Mouse (Mus musculus): ENCODE measurements around the gene Dcdc2a. TPM values are rescaled to one million over a fixed set of nuclear protein-coding genes. Genes with fewer than 3 reads are reported as not detected.

The Dcdc2a gene
- total RNA-seq, 2 experiments from 2014 or later, result 0.26 TPM; not detected in 1

Other genes with a start within 250 kb of the Dcdc2a start
- 100 to 1,000 TPM; 322 to 329 TPM for gene Acot13, start 224.5 kb upstream of the Dcdc2a start, total RNA-seq (2021)
- gene Tdp2, start 224.3 kb upstream of the Dcdc2a start, total RNA-seq (2021), result 10 to 100 TPM; 15.2 TPM
- gene D130043K22Rik, start 210.9 kb upstream of the Dcdc2a start, total RNA-seq (2021), result not detected
- 10 to 100 TPM; 18.2 to 20.5 TPM for gene Aldh5a1, start 118.3 kb upstream of the Dcdc2a start, total RNA-seq (2021)
- gene Gpld1, start 112.9 kb upstream of the Dcdc2a start, total RNA-seq (2021), result 1 to 10 TPM; 1.2 to 1.5 TPM
- gene Mrs2, start 35.6 kb upstream of the Dcdc2a start, total RNA-seq (2021), result 10 to 100 TPM; 42.3 to 51.0 TPM
- under 1 TPM in 1 of 2 experiments, not detected in 1; 0.29 TPM for gene Nrsn1, start 214.5 kb downstream of the Dcdc2a start, total RNA-seq (2021)